Mouse (Mus musculus) kidney, embryonic 15.5 days (tissue): Measurements from ENCODE around the gene Gga1. TPM values are rescaled to one million over a fixed set of nuclear protein-coding genes. Genes with fewer than 3 reads are reported as not detected.
A peak's percentile ranks its signal among the peaks of the same experiment; 100 is the strongest.

Experiments
- ATAC-seq: fragments of 200-750 bp; cut with Nextera tagmentation; replicated peaks from 2 replicates; pipeline ENCODE4 v1.8.0; 2017; ENCODE audit warnings: moderate TSS enrichment; ENCODE audit not compliant: low FRiP score
- H3K27ac ChIP-seq: fragments of 300-500 bp; sonication (generic); 2 replicates; pipeline ENCODE4 v1.5.1; 2015; ENCODE audit warnings: mild to moderate bottlenecking, inconsistent platforms
- H3K27me3 ChIP-seq: fragments of 300-500 bp; sonication (generic); 2 replicates; pipeline ENCODE4 v1.6.1; 2015; ENCODE audit warnings: inconsistent platforms
- H3K36me3 ChIP-seq: fragments of 300-500 bp; sonication (generic); 2 replicates; pipeline ENCODE4 v1.6.1; 2015; ENCODE audit warnings: inconsistent platforms
- H3K4me1 ChIP-seq: fragments of 300-500 bp; sonication (generic); 2 replicates; pipeline ENCODE4 v1.6.1; 2015; ENCODE audit warnings: inconsistent platforms
- H3K4me2 ChIP-seq: fragments of 300-500 bp; sonication (generic); 2 replicates; pipeline ENCODE4 v1.6.1; 2015; ENCODE audit warnings: moderate library complexity, mild to moderate bottlenecking, inconsistent platforms
- H3K4me3 ChIP-seq: fragments of 300-500 bp; sonication (generic); replicated peaks from 2 replicates; pipeline ENCODE4 v1.5.1; 2015; ENCODE audit warnings: mild to moderate bottlenecking, inconsistent platforms
- H3K9ac ChIP-seq: fragments of 300-500 bp; sonication (generic); 2 replicates; pipeline ENCODE4 v1.6.1; 2015; ENCODE audit warnings: mild to moderate bottlenecking, inconsistent platforms
- H3K9me3 ChIP-seq: fragments of 300-500 bp; sonication (generic); replicated peaks from 2 replicates; pipeline ENCODE4 v1.6.1; 2016; ENCODE audit warnings: inconsistent platforms
- WGBS: fragments of 180-500 bp; shearing (Covaris S2); methylation state at CpG from one replicate; pipeline ENCODE4 v1.1.7; 2015; ENCODE audit warnings: mixed read lengths; 5-methylcytosine and 5-hydroxymethylcytosine counted together
- polyA plus RNA-seq: library from polyadenylated mRNA; unstranded; fragments of >200 nt; fragmentation: Nextera tagmentation; extraction: Ambion mirVana; gene quantifications from 2 replicates; pipeline ENCODE4 v1.2.1, GENCODE M21; 2015

Gga1 gene
- polyA plus RNA-seq, 1 experiment from 2014 or later, result 55.5 TPM

DNA sequence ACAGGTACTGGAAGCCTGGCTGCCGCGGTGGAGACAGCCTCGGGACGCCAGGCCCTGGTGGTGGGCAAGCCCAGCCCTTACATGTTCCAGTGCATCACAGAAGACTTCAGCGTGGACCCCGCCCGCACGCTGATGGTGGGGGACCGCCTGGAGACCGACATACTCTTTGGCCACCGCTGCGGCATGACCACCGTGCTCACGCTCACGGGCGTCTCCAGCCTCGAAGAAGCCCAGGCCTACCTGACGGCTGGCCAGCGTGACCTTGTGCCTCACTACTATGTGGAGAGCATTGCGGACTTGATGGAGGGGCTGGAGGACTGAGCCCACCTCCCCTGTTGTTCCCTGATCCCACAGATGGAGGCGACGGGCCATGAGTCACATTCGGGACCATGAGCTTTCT lies 41.1 kb downstream of the Gga1 start:
- no peak for ATAC-seq
- 85% methylated on average over 23 of the region's 23 CpGs for WGBS
- H3K27ac ChIP-seq, result no peak overlapping the region
- H3K4me3 ChIP-seq, result no peak overlapping the region
- no peak overlapping the region for H3K9ac ChIP-seq
- no peaks in the 10 kb centered on the region for H3K9me3 ChIP-seq
- no peaks in the 10 kb centered on the region for H3K27me3 ChIP-seq
- H3K36me3 ChIP-seq, result peaks cover 26% of the 10 kb centered on the region
- H3K4me2 ChIP-seq, result no peak overlapping the region
- peaks cover 44% of the 10 kb centered on the region for H3K4me1 ChIP-seq

DNA sequence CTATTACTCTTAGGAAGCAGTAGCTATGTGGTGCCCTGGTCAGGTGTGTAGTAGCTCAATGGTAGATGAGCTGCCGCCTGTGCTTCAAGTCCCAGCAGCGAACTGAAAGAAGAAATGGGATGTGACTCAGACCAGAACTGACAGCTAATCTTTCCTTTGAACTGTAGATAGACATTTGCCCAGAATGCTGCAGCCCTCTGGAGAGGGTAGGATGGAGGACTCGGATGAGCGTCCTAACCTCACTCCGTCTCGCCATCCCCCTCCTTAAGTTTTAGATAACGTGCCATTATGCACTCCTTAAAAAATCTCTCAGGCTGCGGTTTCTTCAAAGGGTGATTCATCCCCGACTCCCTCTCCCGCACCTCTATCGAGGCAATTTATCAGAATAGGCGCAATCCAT lies 42.9 kb downstream of the Gga1 start:
- H3K4me3 ChIP-seq, result no peak overlapping the region
- 65% methylated on average over 12 of the region's 12 CpGs for WGBS
- peaks cover 31% of the 10 kb centered on the region for H3K4me1 ChIP-seq
- H3K36me3 ChIP-seq, result peaks cover 26% of the 10 kb centered on the region
- H3K27ac ChIP-seq, result 0 out of 2 replicates have a peak overlapping the region, but pooled peaks have one; percentile 3
- H3K27me3 ChIP-seq, result no peaks in the 10 kb centered on the region
- ATAC-seq, result no peak
- no peak overlapping the region for H3K9ac ChIP-seq
- no peak overlapping the region for H3K4me2 ChIP-seq
- no peaks in the 10 kb centered on the region for H3K9me3 ChIP-seq

DNA sequence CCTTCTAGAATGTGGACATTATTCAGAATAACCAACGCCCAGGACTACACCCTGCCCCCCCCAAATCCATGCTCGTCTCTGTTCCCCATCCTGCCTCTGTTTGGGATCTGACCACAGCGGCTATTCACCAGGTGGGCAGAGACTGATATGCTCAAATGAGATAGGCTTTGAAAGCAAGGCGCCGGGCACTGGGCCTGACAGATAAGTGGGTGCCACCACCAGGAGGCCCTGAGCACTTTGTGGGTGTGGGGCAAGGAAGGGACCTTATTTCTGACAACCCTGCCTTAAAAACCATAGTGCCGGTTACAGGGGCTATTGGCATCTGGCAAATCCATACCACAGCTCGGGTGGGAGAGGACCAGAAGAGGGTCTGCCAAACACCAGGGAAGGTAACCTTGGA lies 45.7 kb downstream of the Gga1 start:
- Histone ChIP-seq H3K36me3 (peaks cover 17% of the 10 kb centered on the region), H3K9me3 (no peaks in the 10 kb centered on the region), H3K4me2 (no peak overlapping the region), H3K4me3 (no peak overlapping the region), H3K9ac (no peak overlapping the region), H3K27me3 (no peaks in the 10 kb centered on the region), H3K4me1 (peaks cover 36% of the 10 kb centered on the region), H3K27ac (no peak overlapping the region)
- ATAC-seq, result no peak
- 87% methylated on average over 7 of the region's 7 CpGs for WGBS

DNA sequence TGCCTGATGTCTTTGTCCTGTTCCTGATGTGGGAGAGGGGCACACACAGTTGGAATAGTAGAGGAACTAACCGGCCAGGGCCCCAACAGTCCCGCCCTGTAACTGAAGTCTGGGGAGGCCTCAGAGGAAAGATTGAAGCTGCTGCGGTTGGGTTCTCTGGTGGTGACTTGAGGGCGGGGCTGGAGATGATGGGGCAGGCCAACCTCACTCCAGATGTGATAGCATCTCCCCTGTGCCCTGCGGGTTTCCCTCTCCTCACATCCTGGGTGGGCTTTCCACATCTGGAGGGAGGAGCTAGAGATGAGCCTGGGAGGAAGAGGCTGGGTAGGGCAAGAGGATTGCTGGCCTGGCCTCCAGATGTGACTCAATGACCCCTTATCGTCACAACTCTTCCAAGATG lies 46.6 kb downstream of the Gga1 start:
- no peak for ATAC-seq
- H3K27me3 ChIP-seq, result no peaks in the 10 kb centered on the region
- 67% methylated on average over 6 of the region's 6 CpGs for WGBS
- H3K9ac ChIP-seq, result no peak overlapping the region
- peaks cover 10% of the 10 kb centered on the region for H3K36me3 ChIP-seq
- H3K4me1 ChIP-seq, result peaks cover 38% of the 10 kb centered on the region
- H3K4me3 ChIP-seq, result no peak overlapping the region
- H3K4me2 ChIP-seq, result no peak overlapping the region
- no peak overlapping the region for H3K27ac ChIP-seq
- H3K9me3 ChIP-seq, result no peaks in the 10 kb centered on the region

DNA sequence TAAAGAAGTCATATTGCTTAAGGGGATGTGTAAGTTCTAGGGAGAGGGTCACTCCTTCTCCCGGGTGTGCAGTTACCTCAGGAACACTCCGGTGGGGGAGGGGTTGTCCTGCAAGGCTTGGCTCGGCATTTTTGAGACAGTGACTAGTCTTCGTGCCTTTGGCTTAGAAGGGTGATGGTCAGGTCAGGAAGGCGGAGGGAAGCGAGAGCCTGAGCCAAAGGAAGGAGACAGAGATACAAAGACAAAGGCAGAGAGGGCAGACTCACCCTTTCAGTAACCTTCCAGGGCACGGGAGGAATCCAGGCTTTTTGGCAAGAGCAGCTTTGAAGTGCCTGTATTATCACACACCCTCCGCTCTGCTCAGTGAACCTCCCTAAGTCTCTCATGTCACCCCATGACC lies 48.1 kb downstream of the Gga1 start:
- Histone ChIP-seq H3K36me3 (peaks cover 11% of the 10 kb centered on the region), H3K4me1 (peaks cover 39% of the 10 kb centered on the region), H3K4me3 (no peak overlapping the region), H3K4me2 (no peak overlapping the region), H3K9me3 (no peaks in the 10 kb centered on the region), H3K27ac (peak overlapping the region; percentile 95), H3K9ac (no peak overlapping the region), H3K27me3 (no peaks in the 10 kb centered on the region)
- ATAC-seq, result no peak
- 30% methylated on average over 8 of the region's 8 CpGs for WGBS

DNA sequence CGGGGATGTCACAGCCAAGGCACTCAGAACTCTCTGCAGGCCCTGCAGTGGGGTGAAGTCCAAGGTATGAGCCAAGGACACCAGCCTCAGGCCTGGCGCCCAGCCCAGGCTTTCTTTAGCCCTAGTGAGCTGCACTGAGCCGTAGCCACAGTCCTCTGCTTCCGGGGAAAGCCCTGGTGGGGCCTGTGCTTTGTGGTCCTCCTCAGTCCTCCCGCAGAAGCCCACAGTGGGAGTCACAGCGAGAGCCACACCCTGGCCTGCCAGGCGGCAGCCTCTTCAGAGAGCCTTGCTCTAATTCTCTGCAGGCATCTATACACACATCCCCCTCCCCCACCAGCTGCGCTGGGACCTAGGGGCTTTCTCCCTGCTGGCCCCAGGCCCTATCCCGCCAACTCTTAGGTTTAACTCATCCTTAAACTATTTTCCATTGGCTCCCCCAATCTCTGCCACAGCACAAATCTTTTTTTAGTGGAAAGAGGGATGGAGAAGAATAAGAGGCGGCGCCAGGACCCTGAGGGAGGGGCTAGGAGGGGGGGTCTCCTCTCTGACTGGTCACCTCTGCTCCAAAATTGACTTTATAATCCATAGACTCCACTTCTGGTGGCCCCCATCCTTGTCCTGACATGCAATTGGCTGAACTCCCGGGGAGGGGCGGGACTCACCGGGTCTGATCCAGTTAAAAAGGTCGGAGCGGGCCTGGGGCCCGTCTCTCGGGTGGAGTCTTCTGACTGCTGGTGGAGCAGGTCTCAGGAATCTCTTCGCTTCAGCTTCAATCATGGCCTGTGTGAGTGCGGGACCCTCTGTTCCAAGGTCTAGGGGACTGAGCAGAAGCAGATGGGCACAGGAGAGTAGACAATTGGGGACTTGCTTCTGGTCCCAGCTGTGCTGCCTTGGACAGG lies 49.3 kb downstream of the Gga1 start, which contains the start of gene Lgals1:
Gene Lgals1 (plus strand): TSS at position 705 of the 899 bp plus-strand sequence.
- Histone ChIP-seq H3K27me3 (no peaks in the 10 kb centered on the region), H3K27ac (peak within 1 kb of the TSS; percentile 95), H3K4me1 (peaks cover 39% of the 10 kb centered on the region), H3K36me3 (peaks cover 14% of the 10 kb centered on the region), H3K4me2 (peak within 1 kb of the TSS; percentile 78), H3K4me3 (peak within 1 kb of the TSS; percentile 45), H3K9me3 (no peaks in the 10 kb centered on the region), H3K9ac (peak within 1 kb of the TSS; percentile 43)
- 8% methylated on average over 20 of the region's 20 CpGs for WGBS
- ATAC-seq, result peak; percentile 86

DNA sequence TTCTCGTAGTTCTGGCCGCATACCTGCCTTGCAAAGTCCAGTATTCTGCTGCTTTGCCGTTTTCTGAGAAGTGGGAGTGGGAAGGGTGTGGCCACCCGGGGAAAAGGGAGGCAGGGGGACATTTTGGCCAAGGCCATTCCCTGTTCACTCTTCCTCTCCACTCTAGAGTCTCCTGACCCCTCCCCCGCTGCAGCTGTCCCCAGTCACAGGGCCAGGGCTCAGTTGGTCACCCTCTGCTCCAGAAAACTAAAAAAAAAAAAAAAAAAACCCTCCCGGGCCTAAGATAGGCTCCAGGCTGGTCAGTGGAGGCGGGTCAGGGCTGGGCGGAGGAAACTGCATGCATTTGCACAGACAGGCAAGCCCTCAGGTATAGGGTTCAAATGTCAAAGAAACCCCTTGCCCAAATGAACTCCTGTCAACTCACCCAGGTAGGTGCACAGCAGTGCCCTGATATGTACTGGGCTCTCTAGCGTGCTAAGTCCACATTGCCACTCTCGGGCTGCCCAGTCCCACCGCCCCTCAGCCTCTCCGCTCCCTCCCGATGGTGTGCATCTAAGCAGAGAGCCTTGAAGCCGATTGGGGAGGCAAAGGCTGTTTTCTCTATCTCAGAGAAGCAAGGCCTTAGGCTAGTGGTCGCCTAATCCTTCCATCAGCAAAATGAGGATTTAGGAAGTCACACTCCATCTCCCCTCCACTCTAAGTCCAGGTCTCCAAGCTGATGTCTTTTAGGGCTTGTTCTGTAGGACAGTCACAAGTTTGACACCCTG lies 50.2 kb downstream of the Gga1 start:
- Histone ChIP-seq H3K27ac (peak overlapping the region; percentile 95), H3K4me2 (peak overlapping the region; percentile 78), H3K4me3 (peak overlapping the region; percentile 45), H3K4me1 (peaks cover 39% of the 10 kb centered on the region), H3K36me3 (peaks cover 14% of the 10 kb centered on the region), H3K27me3 (no peaks in the 10 kb centered on the region), H3K9ac (peak overlapping the region; percentile 43), H3K9me3 (no peaks in the 10 kb centered on the region)
- no peak for ATAC-seq
- 15% methylated on average over 15 of the region's 15 CpGs for WGBS

DNA sequence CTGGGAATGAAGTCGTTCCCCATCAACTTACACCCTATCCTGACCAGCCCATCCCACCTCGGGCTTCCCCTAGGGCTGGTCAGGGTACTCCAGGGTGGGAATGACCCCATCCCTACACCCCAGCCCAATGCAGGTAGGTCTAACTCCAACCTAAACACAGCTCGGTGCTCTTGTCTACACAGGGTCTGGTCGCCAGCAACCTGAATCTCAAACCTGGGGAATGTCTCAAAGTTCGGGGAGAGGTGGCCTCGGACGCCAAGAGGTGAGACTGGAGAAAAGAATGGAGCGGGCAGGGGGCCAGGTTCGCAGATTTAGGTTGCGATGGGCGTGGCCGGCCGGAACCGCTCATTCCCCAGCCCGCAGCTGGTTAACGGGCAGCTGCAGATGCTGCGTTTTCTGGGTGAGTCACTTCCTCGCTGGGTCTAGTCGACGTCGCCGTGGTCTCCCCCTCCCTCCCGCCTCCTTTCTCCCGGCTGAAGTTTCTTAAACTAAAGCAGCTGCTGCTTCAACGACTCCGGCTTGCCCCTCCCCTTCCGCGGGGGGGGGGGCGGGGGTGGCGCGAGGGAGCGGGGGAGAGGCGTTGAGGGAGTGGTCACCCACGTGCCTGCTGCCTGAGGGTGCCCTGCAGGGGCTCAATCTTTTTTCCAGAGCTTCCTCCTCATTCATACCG lies 50.9 kb downstream of the Gga1 start:
- Histone ChIP-seq H3K4me1 (peaks cover 39% of the 10 kb centered on the region), H3K9ac (peak overlapping the region; percentile 43), H3K4me3 (peak overlapping the region; percentile 45), H3K27me3 (no peaks in the 10 kb centered on the region), H3K4me2 (peak overlapping the region; percentile 78), H3K36me3 (peaks cover 14% of the 10 kb centered on the region), H3K9me3 (no peaks in the 10 kb centered on the region), H3K27ac (peak overlapping the region; percentile 95)
- ATAC-seq, result peak; percentile 41; the same call in 1 of the 2 replicates
- under 1% methylated on average over 32 of the region's 35 CpGs for WGBS

DNA sequence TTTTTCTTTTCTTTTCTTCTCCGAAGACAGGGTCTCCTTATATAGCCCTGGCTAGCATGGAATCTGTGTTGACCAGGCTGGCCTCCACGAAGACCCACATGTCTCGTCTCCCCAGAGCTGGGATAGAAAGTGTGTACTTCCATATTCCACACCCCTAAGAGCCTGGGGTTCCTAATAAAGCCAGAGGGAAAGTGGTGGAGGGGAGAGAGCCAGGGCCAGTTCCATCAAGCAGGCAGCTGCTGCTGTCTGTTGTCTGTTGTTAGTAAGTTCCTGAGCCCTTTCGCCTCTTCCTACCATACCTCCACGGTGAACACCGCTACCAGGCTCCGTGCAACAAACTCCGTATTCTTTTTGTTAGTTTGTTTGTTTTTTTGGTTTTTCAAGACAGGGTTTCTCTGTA lies 51.5 kb downstream of the Gga1 start:
- peaks cover 39% of the 10 kb centered on the region for H3K4me1 ChIP-seq
- 48% methylated on average over 8 of the region's 8 CpGs for WGBS
- peak overlapping the region; percentile 78 for H3K4me2 ChIP-seq
- peak overlapping the region; percentile 43; the same call in 1 of the 2 replicates for H3K9ac ChIP-seq
- peak overlapping the region; percentile 95 for H3K27ac ChIP-seq
- peak overlapping the region; percentile 45 for H3K4me3 ChIP-seq
- no peaks in the 10 kb centered on the region for H3K9me3 ChIP-seq
- no peaks in the 10 kb centered on the region for H3K27me3 ChIP-seq
- no peak; the same call in 1 of the 2 replicates for ATAC-seq
- peaks cover 14% of the 10 kb centered on the region for H3K36me3 ChIP-seq

DNA sequence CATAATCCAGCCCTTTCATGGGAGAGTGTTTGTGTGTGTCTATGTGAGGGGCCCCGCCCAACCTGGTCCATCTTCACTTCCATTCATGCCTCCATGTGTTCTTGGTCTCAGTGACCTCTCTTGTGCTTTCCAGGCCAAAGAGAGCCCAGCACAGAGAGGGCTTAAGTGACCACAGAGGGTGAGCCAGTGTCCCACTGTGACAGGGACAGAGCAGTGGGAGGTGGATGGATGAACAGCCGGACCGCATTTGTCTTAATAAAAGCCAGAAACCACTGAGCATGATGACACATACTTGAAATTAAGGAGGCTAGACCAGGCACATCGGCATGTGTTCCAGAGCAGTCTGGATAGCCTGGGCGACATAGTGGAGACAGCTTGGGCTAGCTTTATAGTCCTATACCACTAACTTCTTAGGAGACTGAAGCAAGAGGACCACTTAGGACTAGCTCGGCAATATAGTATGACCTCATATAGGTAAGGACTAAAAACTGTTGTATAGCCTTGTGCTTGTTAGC lies 53.3 kb downstream of the Gga1 start:
- ATAC-seq, result no peak
- no peak overlapping the region for H3K4me3 ChIP-seq
- H3K9me3 ChIP-seq, result no peaks in the 10 kb centered on the region
- H3K36me3 ChIP-seq, result peaks cover 14% of the 10 kb centered on the region
- no peak overlapping the region for H3K9ac ChIP-seq
- no peak overlapping the region for H3K27ac ChIP-seq
- WGBS, result 92% methylated on average over 6 of the region's 6 CpGs
- peaks cover 34% of the 10 kb centered on the region for H3K4me1 ChIP-seq
- no peak overlapping the region for H3K4me2 ChIP-seq
- H3K27me3 ChIP-seq, result no peaks in the 10 kb centered on the region

DNA sequence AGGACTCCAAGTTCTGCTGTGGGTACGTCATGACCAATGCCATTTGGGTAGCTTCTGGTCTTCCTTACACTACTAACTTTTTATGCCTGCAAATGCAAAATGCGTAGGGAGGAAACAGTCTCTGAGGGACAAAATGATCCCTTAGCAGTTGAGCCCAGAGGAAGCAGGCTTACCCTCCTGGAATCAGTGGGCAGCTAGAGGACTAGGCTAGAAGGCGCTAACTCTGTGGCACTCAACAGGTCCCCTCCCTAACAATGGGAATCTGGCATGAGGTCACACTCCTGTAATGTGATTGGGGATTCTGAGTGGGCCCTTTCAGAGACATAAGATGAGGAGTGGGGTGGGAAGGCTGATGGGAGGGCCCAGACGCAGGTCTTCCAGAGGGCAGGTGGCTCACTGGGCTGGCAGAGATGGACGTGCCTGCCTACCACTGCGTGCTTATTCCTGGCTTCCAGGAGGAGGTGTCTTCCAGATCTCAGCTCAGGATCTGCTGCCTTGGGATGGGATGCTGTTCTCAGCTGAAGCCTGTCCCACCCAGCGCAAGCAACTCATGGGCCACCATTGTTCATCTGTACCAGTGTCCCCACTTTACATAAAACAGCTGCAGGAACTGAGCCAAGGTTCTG lies 53.9 kb downstream of the Gga1 start:
- Histone ChIP-seq H3K4me1 (peaks cover 33% of the 10 kb centered on the region), H3K27ac (no peak overlapping the region), H3K9ac (no peak overlapping the region), H3K36me3 (peaks cover 14% of the 10 kb centered on the region), H3K4me2 (no peak overlapping the region), H3K27me3 (no peaks in the 10 kb centered on the region), H3K9me3 (no peaks in the 10 kb centered on the region), H3K4me3 (no peak overlapping the region)
- WGBS, result 90% methylated on average over 7 of the region's 7 CpGs
- ATAC-seq, result no peak
